Mouse (Mus musculus): ENCODE measurements around the gene Etnk2. TPM values are rescaled to one million over a fixed set of nuclear protein-coding genes. Genes with fewer than 3 reads are reported as not detected.
A peak's percentile ranks its signal among the peaks of the same experiment; 100 is the strongest.

The Etnk2 gene
- polyA plus RNA-seq, 1 experiment from 2014 or later: 3.0 TPM

DNA sequence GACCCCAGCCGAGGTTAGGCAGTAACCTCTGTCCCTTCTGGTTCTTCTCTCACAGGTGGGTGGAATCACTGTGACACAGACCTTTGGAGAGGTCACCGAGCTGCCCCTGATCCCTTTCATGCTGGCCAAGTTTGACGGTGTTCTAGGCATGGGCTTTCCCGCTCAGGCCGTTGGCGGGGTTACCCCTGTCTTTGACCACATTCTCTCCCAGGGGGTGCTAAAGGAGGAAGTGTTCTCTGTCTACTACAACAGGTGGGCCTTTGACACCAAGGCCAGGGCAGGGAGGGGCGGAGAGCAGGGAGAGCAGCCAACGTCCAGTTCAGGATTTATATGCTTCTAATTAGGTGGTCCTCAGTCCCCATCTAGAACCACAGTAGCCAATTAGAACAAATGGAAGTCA, 7.0 kb upstream of the Etnk2 start:
- DNase-seq (ENCODE audit: low spot score): no peak

GRCm38 (mm10) chr1:133361006-133361405, 2.4 kb upstream of the Etnk2 start:
- no peak for ATAC-seq (ENCODE audit: insufficient read depth, low FRiP score, low TSS enrichment)
- peaks cover 17% of the 10 kb centered on the region for H3K27me3 ChIP-seq (ENCODE audit: control insufficient read depth, insufficient read depth, low read length)
- no peak overlapping the region for H3K9ac ChIP-seq (ENCODE audit: low read length)
- DNase-seq (ENCODE audit: low spot score): no peak
- no peak overlapping the region for H3K4me2 ChIP-seq (ENCODE audit: low read depth)
- H3K4me3 ChIP-seq (ENCODE audit: low read depth, low read length): no peak overlapping the region
- H3K27ac ChIP-seq (ENCODE audit: low read depth, low read length): no peak overlapping the region
- H3K36me3 ChIP-seq (ENCODE audit: control insufficient read depth, insufficient read depth, low read length): no peaks in the 10 kb centered on the region
- 87% methylated on average over 6 of the region's 6 CpGs for WGBS
- H3K9me3 ChIP-seq (ENCODE audit: control insufficient read depth, low read length): no peaks in the 10 kb centered on the region
- H3K4me1 ChIP-seq (ENCODE audit: control insufficient read depth, insufficient read depth, low read length): 0 out of 2 replicates have a peak, but pooled peaks cover 3% of the 10 kb centered on the region

More for the DNA sequence above, 7.0 kb upstream of the Etnk2 start:
- no peak for ATAC-seq (ENCODE audit: insufficient read depth, low FRiP score, low TSS enrichment)
- H3K9ac ChIP-seq (ENCODE audit: low read length): no peak overlapping the region
- H3K27me3 ChIP-seq (ENCODE audit: control insufficient read depth, insufficient read depth, low read length): no peaks in the 10 kb centered on the region
- H3K9me3 ChIP-seq (ENCODE audit: control insufficient read depth, low read length): no peaks in the 10 kb centered on the region
- H3K4me3 ChIP-seq (ENCODE audit: low read depth, low read length): no peak overlapping the region
- WGBS: 65% methylated on average over 8 of the region's 8 CpGs
- no peaks in the 10 kb centered on the region for H3K36me3 ChIP-seq (ENCODE audit: control insufficient read depth, insufficient read depth, low read length)
- H3K27ac ChIP-seq (ENCODE audit: low read depth, low read length): no peak overlapping the region
- H3K4me2 ChIP-seq (ENCODE audit: low read depth): no peak overlapping the region
- no peaks in the 10 kb centered on the region for H3K4me1 ChIP-seq (ENCODE audit: control insufficient read depth, insufficient read depth, low read length)

GRCm38 (mm10) chr1:133362103-133362502, 1.3 kb upstream of the Etnk2 start:
- H3K9me3 ChIP-seq (ENCODE audit: control insufficient read depth, low read length): no peaks in the 10 kb centered on the region
- 86% methylated on average over 5 of the region's 5 CpGs for WGBS
- no peak overlapping the region for H3K27ac ChIP-seq (ENCODE audit: low read depth, low read length)
- no peak overlapping the region for H3K9ac ChIP-seq (ENCODE audit: low read length)
- DNase-seq (ENCODE audit: low spot score) (no peak), ATAC-seq (ENCODE audit: insufficient read depth, low FRiP score, low TSS enrichment) (no peak)
- no peak overlapping the region for H3K4me3 ChIP-seq (ENCODE audit: low read depth, low read length)
- peaks cover 17% of the 10 kb centered on the region for H3K27me3 ChIP-seq (ENCODE audit: control insufficient read depth, insufficient read depth, low read length)
- 0 out of 2 replicates have a peak, but pooled peaks cover 3% of the 10 kb centered on the region for H3K4me1 ChIP-seq (ENCODE audit: control insufficient read depth, insufficient read depth, low read length)
- H3K4me2 ChIP-seq (ENCODE audit: low read depth): no peak overlapping the region
- no peaks in the 10 kb centered on the region for H3K36me3 ChIP-seq (ENCODE audit: control insufficient read depth, insufficient read depth, low read length)

DNA sequence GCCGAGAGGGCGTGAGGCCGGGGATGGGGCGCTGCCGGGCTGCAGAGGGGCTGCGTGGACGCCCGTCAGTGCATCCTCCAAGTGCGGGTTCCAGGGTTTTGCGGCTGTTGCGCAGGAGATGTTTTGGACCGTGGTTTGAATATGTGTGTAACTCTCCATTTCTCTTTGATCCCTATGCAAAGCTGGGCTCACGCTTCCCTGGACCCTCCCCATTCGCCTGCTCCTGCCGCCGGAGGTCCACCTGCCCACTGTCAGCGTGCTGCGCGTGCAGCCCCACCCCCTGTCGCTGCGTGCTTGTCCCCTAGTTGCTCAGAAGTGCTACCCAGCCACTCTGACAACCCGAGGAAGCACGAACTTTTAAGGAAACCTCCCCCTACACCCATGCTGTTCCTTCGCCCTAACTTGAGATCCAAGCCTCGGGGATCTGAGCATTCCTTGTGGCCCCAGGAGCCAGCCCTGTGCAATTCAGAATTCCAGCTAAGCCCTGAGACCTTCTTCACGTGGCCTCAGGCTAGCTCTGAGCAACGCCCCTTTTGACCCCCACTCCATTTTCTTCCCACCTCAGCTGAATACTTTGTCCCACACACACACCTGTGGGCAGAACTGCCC, 754 bp downstream of the Etnk2 start:
- Histone ChIP-seq H3K27ac (ENCODE audit: low read depth, low read length) (no peak overlapping the region), H3K9ac (ENCODE audit: low read length) (peak overlapping the region; percentile 66), H3K4me1 (ENCODE audit: control insufficient read depth, insufficient read depth, low read length) (peaks cover 11% of the 10 kb centered on the region; the same call in 1 of the 2 replicates), H3K36me3 (ENCODE audit: control insufficient read depth, insufficient read depth, low read length) (no peaks in the 10 kb centered on the region), H3K4me2 (ENCODE audit: low read depth) (peak overlapping the region; percentile 98), H3K27me3 (ENCODE audit: control insufficient read depth, insufficient read depth, low read length) (peaks cover 17% of the 10 kb centered on the region), H3K4me3 (ENCODE audit: low read depth, low read length) (peak overlapping the region; percentile 65), H3K9me3 (ENCODE audit: control insufficient read depth, low read length) (no peaks in the 10 kb centered on the region)
- DNase-seq (ENCODE audit: low spot score): peak; percentile 32
- 0 out of 2 replicates have a peak, but pooled peaks have one; percentile 27 for ATAC-seq (ENCODE audit: insufficient read depth, low FRiP score, low TSS enrichment)
- 2% methylated on average over 27 of the region's 27 CpGs for WGBS

- 59% methylated on average over 2 of the region's 2 CpGs for WGBS
- DNase-seq (ENCODE audit: low spot score): no peak
- Histone ChIP-seq H3K4me3 (ENCODE audit: low read depth, low read length) (no peak overlapping the region), H3K27me3 (ENCODE audit: control insufficient read depth, insufficient read depth, low read length) (peaks cover 17% of the 10 kb centered on the region), H3K36me3 (ENCODE audit: control insufficient read depth, insufficient read depth, low read length) (no peaks in the 10 kb centered on the region), H3K4me2 (ENCODE audit: low read depth) (no peak overlapping the region), H3K4me1 (ENCODE audit: control insufficient read depth, insufficient read depth, low read length) (peaks cover 11% of the 10 kb centered on the region; the same call in 1 of the 2 replicates), H3K9ac (ENCODE audit: low read length) (no peak overlapping the region), H3K9me3 (ENCODE audit: control insufficient read depth, low read length) (no peaks in the 10 kb centered on the region), H3K27ac (ENCODE audit: low read depth, low read length) (no peak overlapping the region)
- ATAC-seq (ENCODE audit: insufficient read depth, low FRiP score, low TSS enrichment): no peak
These were observed 1.5 kb downstream of the Etnk2 start for GRCm38 (mm10) chr1:133364890-133365289.

DNA sequence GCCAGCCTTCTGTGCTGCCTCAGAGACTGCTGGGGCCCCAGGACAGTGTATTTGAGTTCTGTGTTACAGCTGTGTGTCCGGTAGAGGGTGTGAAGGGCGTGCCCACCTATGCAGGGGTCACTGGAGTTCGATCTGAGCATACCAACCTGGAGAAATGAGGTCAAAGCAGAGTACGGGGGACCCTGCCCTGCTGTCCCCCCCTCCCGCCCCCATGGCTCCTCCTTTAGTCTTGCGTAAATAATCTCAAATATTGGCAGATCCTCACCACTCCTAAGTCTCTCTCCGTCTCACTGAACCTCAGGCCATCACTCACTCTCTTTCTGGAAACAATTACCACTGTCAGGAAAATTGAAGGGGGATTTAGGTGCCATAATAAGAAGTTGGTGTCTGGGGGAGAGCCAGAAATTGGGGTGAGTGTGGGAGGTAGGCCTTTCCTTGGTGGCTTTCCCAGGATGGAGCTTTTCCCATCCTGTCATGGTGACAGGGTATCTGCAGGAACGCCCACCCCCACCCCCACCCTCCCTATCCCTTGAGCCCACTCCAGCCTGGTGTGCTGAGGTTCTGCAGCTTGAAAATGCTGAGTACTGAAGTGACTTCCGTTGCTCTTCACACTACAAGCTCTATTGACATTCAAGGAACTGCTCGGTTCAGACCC, 3.7 kb downstream of the Etnk2 start:
- DNase-seq (ENCODE audit: low spot score) (no peak), ATAC-seq (ENCODE audit: insufficient read depth, low FRiP score, low TSS enrichment) (no peak)
- Histone ChIP-seq H3K27me3 (ENCODE audit: control insufficient read depth, insufficient read depth, low read length) (peaks cover 17% of the 10 kb centered on the region), H3K9me3 (ENCODE audit: control insufficient read depth, low read length) (no peaks in the 10 kb centered on the region), H3K4me3 (ENCODE audit: low read depth, low read length) (no peak overlapping the region), H3K36me3 (ENCODE audit: control insufficient read depth, insufficient read depth, low read length) (no peaks in the 10 kb centered on the region), H3K4me2 (ENCODE audit: low read depth) (no peak overlapping the region), H3K4me1 (ENCODE audit: control insufficient read depth, insufficient read depth, low read length) (peaks cover 11% of the 10 kb centered on the region; the same call in 1 of the 2 replicates), H3K9ac (ENCODE audit: low read length) (no peak overlapping the region), H3K27ac (ENCODE audit: low read depth, low read length) (no peak overlapping the region)
- WGBS: 50% methylated on average over 10 of the region's 10 CpGs

- whole genome bisulfite sequencing: 7% methylated on average over 11 of the region's 11 CpGs
- Histone ChIP-seq H3K4me2 (ENCODE audit: low read depth) (no peak overlapping the region), H3K27ac (ENCODE audit: low read depth, low read length) (no peak overlapping the region), H3K4me1 (ENCODE audit: control insufficient read depth, insufficient read depth, low read length) (peaks cover 19% of the 10 kb centered on the region), H3K9me3 (ENCODE audit: control insufficient read depth, low read length) (no peaks in the 10 kb centered on the region), H3K36me3 (ENCODE audit: control insufficient read depth, insufficient read depth, low read length) (no peaks in the 10 kb centered on the region), H3K4me3 (ENCODE audit: low read depth, low read length) (no peak overlapping the region), H3K27me3 (ENCODE audit: control insufficient read depth, insufficient read depth, low read length) (peaks cover 17% of the 10 kb centered on the region), H3K9ac (ENCODE audit: low read length) (no peak overlapping the region)
- DNase-seq (ENCODE audit: low spot score) (peak; percentile 23), ATAC-seq (ENCODE audit: insufficient read depth, low FRiP score, low TSS enrichment) (no peak)
These were observed 4.5 kb downstream of the Etnk2 start for GRCm38 (mm10) chr1:133367606-133368488.

GRCm38 (mm10) chr1:133368644-133369043, 5.3 kb downstream of the Etnk2 start:
- no peak for DNase-seq (ENCODE audit: low spot score)
- Histone ChIP-seq H3K9ac (ENCODE audit: low read length) (no peak overlapping the region), H3K27ac (ENCODE audit: low read depth, low read length) (no peak overlapping the region), H3K36me3 (ENCODE audit: control insufficient read depth, insufficient read depth, low read length) (no peaks in the 10 kb centered on the region), H3K27me3 (ENCODE audit: control insufficient read depth, insufficient read depth, low read length) (peaks cover 15% of the 10 kb centered on the region), H3K4me2 (ENCODE audit: low read depth) (no peak overlapping the region), H3K9me3 (ENCODE audit: control insufficient read depth, low read length) (no peaks in the 10 kb centered on the region), H3K4me3 (ENCODE audit: low read depth, low read length) (no peak overlapping the region), H3K4me1 (ENCODE audit: control insufficient read depth, insufficient read depth, low read length) (peaks cover 20% of the 10 kb centered on the region)
- WGBS: 61% methylated on average over 10 of the region's 10 CpGs
- ATAC-seq (ENCODE audit: insufficient read depth, low FRiP score, low TSS enrichment): no peak

All from neural tube, embryonic 11.5 days (tissue).